Mouse (Mus musculus): Measurements from ENCODE around the gene Pdzd2.

The Pdzd2 gene

DNA sequence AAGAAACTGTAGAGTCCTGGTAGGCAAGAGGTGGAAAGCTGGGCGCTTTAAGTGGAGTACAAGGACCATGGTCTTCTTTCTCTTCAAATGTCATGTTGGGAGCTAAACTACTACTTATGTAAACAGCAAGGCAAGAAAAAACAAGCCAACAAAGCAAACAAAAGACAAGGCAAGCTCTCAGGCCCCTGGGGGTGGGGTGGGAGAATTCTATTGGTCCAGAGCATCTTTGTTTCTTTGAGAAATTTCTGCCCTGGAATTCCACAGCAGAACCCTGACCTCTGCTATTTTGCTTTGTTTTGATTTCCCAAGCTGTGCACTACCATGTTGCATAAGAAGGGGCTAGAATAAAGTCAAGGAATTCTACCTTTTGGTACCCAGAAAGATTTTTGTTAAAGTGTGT lies 307.4 kb downstream of the Pdzd2 start:
- no peak for DNase-seq (ENCODE audit: low spot score in 2 of 2)

DNA sequence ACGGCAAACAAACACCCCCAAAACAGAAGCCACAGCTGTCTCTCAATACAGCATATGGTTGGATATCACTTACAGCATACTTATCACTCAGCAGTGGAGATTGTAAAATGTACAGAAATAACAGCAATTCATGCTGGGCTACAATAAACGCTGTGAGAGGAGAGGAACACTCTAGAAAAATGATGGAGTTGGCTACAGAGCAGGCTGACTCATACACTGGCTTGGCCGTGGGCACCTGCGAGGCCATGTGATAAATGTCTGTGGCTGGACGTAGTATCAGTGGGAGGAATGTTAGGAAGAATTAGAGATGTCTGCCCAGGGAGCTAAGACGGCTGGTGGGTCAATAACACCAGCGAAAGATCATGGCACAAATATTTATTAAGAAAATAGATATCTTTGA lies 308.0 kb downstream of the Pdzd2 start:
- DNase-seq (ENCODE audit: low spot score in 2 of 2), result no peak

DNA sequence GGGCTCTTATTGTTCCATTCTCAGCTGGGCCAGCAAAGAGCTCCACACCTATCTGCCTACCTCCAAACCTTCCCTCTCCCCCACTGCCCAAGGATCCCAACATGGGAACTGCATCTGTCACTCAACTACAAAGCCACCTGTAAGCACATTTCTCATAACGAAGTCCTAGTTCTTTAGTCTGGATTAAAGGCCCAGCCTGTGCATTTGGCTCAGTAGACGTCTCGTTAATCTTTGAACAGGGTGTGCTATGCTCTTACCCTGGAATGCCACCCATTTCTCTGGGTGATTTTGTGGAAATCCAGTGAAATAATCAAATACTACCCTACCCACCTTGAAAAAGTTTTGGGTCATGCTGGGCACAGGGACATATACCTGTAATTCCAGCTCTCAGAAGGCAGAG lies 308.5 kb downstream of the Pdzd2 start:
- no peak for DNase-seq (ENCODE audit: low spot score in 2 of 2)

DNA sequence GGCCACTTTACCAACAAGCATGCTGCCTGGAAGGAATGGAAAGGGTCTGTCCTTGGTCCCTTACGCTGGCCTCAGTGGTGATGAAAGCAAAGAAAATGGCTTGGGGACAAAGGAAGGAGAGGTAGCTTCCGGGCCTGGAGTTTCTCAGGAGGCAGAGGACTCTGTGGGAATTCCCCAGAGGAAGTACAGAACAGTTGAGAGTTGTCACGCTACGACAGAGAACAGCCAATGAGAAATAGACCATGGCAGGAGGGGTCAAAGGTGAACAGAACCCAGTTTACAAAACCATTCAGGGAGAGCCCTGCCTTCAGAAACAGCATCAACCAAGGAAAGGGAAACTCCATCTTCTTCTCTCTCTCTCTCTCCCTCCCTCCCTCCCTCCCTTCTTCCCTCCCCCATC lies 309.1 kb downstream of the Pdzd2 start:
- no peak for DNase-seq (ENCODE audit: low spot score in 2 of 2)

DNA sequence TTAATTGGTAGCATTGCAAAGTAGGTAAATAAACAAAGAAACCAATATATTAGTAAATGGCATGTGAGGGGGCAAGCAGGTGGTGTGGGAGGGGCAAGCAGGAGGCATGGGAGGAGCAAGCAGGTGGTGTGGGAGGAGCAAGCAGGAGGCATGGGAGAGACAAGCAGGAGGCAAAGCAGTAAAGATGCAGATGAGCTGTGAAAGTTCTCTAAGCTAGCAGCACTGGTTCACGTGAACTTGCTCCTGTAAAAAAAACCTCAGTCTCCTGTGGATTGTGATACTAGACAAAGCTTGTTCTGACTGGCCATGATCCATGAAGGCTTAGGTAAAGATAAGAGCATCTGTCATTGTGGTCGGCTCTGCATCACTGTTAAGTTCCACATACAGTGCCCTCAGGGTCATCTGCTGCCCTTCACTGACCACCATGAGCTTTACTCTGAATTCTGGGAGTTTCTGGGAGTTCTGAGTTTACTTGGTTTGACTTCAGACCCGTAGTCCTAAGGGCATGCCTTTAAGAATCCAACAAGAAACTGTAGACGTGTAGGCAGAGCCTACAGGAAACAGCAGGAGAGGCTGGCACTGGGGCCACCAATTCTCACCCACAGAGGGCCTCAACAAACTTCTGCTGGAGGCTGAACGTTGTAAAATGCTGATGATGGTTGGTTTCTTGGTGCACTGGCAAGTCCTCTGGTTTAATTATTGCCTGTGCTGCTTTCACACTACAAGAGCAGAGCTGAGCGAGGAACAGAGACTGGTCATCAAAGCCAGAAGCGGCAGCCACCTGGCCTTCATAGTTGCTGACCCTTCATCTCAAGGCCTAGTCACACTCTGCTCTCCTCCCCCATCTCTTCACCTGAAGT lies 309.9 kb downstream of the Pdzd2 start:
- no peak for DNase-seq (ENCODE audit: low spot score in 2 of 2)

DNA sequence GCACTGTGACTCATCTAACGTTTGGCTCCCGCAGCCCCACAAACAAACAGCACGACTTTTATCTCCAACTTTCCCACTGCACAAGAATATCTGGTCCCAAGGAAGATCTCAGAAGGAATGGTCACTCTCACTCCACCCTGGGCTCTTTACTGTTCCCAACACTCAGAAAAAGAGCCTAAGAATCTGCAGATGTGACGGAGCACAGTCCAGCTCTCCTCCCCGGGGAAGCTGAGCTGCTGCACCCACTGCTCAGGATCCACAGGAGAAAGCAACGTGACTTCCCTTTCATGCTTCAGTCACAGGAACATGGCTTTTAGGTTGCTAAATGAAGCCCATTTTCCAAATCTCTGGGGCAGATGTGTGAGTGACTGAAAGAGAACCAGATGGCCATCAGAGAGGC lies 311.9 kb downstream of the Pdzd2 start:
- no peak for DNase-seq (ENCODE audit: low spot score in 2 of 2)

DNA sequence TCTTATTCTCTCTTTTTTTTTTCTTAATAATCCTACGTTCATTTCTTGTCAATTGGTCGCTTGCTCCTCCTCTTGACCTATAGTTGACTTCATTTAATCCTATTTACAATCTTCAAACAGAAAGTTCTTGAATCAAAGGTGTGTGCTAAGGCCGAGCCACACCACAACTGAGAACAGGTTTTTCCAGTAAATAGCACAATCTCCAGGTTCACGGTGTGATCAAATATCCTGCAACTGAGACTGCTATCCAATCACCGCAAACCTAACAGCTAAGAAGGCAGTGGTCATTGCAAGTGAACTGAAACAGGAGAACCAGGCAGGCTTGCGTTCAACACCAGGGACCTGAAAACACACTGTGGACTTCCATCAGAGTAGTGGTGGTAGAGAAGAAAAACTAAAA lies 313.4 kb downstream of the Pdzd2 start:
- DNase-seq (ENCODE audit: low spot score in 2 of 2), result no peak

DNA sequence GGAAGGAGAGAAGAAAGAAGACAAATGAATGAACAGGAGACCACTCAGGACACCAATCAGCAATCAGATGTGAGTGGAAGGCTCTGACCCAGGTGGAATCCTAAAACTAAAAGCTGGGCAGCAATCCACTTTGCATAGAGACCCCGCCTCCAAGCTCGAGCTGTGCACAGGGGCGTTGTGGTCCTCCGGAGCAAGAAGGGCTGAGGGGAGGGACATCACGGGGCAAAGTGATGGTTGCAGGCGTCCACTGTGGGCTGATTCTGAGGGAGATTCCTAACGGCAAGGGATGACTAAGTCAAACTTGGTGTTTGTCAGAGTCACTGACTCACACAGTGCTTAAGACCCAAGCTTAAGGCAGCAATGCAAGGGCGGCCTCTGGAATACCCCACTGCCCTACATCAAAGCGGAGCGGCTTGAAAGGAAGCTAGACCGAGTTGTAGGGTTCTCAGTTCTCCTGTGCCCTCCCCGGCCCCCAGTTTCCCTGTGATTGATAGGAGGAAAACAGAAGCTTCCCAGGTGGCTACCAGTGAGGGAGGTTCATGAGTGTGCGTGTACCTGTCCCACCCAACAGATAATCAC lies 314.6 kb downstream of the Pdzd2 start:
- DNase-seq (ENCODE audit: low spot score in 2 of 2), result no peak

DNA sequence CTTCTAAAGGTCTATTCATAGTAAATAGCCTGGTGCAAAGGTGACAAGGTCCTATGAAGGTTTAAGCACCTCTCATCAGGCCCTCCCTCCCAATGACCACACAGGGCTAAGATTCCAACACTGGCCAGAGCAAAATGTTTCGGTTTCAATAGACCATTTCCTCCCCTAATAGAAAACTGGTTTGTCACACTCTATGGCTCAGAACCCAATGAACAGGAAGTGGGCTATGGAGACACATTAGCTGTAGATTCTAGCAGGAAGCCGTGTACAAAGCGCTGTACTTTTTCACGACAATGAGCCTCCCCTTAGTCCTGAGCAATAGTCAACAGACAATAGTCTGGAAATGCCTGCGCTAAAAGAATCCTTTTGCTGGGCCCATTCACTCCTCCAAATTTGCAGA lies 315.5 kb downstream of the Pdzd2 start:
- no peak for DNase-seq (ENCODE audit: low spot score in 2 of 2)

DNA sequence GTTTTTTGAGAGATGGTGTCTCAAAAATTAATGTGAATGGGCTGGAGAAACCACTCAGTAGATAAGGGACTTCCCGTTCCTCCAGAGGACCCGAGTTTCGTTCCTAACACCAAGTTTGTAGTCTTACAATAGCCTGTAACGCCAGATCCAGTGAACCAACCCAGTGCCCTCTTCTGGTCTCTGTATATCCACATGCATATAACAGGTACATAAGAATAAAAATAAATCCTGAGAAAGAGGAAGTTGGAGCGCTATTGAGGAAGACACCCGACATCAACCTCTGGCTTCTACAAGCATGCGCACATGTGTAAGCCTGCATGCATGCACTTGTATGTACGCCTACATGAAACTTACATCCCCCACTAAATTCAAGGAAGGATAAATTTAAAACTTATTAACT lies 318.8 kb downstream of the Pdzd2 start:
- no peak for DNase-seq (ENCODE audit: low spot score in 2 of 2)

DNA sequence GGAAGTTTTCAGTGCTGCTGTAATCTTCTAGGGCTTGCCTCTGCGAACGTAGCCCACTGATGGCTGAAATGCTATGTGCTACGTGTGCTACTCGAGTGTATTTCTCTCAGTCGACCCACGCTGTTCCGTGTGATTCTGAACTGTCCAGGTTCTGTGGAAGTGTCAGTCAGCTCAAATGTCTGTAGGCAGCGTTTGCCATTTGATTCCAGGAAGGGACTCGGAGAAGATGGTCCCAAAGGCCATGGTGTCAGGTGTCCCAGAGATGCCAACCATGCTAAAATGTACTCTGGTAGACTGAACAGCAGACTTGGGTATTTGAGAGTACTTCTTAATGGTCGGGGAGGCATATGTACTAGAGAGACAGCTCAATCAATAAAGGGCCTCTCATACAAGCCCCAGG lies 319.3 kb downstream of the Pdzd2 start:
- no peak for DNase-seq (ENCODE audit: low spot score in 2 of 2)

DNA sequence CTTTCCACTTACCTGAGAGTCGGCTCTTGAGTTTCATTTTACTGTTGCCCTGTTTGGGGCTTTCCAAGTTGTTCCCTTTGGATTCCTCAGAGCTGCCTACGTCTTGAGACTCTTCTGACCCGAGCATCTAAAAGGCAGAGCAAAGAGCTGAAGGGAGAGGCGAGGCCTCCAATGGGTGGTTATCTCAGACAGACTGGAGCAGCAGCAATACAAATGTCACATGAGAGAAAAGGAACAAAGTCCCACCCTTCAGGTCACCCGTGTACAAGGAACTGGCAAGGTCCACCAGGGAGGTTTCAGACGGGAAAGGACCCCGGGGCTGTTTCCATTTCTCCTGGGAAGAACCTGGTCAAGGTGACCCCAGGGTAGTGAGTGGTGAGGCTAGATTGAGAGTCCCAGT lies 320.3 kb downstream of the Pdzd2 start:
- no peak for DNase-seq (ENCODE audit: low spot score in 2 of 2)

DNA sequence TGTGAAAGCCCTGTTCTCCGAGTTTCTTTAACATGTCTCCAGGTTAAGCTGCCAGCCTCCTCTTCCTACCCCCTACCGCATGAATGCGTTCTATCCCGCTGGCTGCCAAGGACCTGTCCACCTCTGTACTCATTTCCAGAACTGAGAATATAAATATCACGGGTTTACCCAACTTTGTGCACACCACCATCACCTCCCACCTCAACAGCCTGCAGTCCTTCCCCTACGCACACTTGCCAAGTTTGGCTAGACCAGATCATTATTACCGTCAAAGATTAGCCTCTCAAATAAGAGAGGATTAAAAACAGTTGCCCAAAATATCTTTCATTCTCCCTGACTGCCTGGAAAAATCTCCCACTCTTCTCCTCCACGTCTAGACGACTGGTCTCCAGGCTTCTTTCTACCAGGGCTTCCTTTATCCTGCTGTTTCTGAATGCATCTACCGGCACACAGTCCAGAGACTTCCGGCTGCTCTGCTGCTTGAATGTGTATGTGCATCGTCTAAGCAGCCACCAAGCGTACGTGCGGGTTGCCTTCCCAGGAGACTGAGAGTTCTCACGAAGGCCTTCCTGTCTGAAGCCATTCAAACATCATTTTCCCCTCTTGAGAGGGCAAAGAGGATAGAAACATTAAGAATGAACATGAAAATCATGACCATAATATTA lies 324.1 kb downstream of the Pdzd2 start:
- no peak for DNase-seq (ENCODE audit: low spot score in 2 of 2)

DNA sequence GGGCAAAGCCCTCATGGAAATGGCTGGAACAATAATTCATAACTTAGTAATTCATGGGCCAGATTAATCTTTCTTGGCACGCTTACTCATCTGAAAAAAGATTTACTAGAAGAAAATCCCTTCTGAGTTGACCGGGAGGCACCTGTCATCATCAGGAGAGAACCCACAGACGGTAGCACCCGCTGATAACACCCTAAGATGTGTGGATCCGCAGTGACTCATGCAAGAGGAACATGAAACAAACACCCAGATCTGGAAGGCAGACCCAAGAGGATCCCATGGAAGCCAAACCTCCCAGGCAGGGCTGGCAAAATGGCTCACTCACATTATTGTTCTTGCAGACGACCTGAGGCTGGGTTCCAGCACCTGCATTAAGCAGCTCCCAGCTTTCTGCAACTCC lies 325.0 kb downstream of the Pdzd2 start:
- no peak for DNase-seq (ENCODE audit: low spot score in 2 of 2)

DNA sequence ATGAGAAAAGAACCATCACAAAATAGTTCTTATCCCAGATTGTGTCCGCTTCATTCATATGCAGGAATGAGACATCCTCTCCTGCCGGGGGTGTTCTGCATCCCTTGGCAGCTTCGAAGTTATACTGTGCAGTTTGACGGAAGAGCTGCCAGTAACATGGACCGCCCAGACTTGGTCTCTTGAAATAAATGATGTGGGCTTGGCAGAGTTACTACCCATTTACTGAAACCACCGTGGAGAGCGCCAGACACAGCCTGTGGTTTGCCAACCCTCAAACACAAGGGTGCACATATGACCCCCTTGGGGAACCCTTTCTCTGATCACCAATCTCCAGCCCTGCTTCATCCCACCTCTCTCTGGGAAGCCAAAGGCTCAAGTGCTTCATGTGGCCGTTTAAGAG lies 331.5 kb downstream of the Pdzd2 start:
- no peak for DNase-seq (ENCODE audit: low spot score in 2 of 2)

DNA sequence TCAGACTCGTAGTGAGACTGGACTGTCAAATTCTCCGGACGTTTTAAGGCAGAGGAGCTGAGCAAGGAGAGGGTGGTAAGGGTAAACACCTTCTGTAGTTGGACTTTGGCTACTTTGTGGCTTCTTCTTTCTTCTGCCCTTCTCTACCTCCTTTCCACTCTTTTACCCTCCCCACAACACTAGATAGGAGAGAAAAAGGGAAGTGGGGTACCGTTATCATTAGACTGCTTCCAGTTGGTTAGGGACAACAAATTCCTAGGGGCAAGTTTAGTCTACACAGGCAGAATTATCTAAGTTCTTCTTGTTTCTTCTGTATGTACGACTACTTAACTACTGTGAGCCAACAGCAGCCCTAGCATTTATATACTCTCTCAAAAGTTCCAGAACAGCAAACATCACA lies 334.1 kb downstream of the Pdzd2 start:
- no peak for DNase-seq (ENCODE audit: low spot score in 2 of 2)

DNA sequence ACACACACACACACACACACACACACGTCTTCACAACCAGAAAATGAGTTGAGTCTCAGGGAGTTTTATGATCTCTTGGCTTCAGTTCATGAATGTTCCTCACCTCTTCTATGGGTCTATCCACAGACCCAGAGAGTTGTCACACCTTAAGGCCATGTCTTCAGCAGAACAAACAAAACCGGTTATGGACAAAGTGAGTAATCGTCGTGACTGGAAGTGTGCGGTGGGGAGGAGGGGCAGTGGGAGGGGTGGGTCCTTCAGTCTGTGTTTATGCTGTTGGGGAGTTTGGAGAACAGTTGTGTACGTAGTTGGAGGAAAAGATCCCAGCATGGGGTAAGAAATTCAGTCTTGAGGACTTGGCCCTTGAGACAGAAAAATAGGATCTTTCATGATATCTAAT lies 342.7 kb downstream of the Pdzd2 start:
- DNase-seq (ENCODE audit: low spot score in 2 of 2), result no peak

DNA sequence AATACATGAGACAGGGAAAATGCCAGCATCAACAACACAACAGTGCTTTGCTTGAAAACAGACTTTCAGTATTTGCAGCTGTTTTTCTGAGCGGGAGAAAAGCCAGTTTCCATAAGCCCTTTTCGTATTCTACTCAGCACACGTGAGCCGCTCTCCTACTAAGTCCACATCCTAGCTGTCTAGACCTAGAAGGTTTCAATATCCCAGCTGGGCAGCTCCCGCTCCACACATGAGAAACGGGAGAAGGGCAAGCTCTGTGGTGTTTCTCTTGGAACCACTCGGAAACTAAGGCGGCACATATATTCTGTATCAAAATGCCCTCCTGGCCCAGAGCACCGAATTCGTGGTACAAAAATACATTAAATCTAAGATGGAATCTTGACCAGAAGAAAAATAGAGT lies 345.0 kb downstream of the Pdzd2 start:
- no peak for DNase-seq (ENCODE audit: low spot score in 2 of 2)

DNA sequence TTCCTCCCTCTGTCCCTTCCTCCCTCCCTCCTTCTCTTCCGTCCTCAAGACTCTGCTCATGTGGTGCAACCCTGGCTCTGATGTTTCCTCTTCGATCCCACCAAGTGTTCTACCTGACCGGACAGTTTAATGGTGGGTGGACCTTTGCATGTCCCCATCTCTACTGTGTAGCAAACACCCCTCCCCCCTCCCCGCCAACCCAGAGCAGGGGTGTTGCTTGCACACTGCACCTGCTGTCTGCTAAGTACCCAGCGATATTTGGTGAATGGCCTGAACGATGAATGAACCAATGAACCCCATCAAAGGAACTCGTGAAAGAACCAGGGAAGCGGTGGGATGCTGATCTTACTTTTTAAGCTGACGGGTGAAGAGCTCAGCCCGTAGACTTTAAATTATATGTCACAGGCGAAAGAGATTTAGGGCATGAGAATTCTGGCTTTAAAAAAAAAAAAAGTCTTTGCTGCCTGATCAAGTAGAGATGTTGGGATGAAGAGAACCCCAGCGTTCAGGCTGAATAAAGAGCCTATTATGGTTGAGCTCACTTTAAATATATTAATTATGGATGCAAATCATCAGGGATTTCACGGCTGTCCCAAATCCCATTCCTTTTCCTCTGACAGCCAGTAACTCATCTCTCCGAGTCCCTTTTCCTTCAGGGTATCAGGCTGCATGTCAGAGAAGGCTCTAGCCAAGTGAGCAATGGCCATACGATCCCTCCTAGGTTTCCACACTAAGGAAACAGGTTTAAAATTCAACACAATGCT lies 350.8 kb downstream of the Pdzd2 start:
- DNase-seq (ENCODE audit: low spot score in 2 of 2), result no peak

DNA sequence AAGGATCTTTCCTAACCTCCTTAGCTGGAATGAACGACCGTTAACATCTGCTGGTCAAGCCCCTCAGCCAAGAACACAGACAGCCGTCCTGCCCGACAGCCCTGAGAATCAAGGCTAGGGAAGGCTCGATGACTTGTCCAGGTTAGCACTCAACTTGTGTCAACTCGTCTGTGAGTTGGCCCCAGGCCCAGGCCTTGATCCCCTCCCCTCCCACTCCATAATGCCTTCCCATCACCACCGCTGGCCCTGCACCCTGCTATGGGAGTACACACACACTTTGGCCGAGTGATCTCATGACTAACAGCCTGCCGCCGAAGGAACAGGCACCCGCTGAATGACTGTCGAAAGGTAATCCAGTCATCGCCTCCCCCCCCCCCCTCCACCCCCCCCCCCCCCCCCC lies 355.0 kb downstream of the Pdzd2 start:
- no peak for DNase-seq (ENCODE audit: low spot score in 2 of 2)

DNA sequence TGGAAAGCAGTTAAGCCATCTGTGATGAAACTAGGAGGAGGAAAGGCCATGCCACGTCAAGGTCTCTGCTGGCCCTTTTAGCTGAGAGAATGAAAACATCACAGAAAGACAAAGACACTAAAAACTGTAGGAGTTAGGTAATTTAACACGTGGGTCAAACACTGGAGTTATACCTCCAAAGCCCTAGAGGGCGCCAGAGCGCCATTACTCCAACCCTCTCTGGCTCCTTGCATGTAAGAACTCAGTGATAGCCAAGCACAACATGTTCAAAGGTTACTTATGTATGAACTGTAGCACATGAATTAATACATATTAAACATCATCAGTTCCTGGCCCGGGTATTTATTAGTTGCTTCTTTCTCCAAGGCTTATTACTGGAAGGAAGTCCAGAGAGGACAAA lies 359.2 kb downstream of the Pdzd2 start:
- no peak for DNase-seq (ENCODE audit: low spot score in 2 of 2)

DNA sequence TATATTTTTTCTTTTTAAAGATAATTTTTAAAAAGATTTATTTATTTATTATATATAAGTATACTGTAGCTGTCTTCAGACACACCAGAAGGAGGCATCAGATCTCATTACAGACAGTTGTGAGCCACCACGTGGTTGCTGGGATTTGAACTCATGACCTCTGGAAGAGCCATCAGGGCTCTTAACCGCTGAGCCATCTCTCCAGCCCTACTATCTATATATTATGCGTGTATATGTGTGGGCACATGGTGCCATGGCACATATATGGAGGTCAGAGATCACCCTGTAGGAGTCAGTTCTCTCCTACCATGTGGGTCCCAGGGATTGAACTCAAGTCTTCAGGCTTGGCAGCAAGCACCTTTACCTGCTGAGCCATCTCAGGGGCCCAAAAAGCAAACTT lies 359.7 kb downstream of the Pdzd2 start:
- DNase-seq (ENCODE audit: low spot score in 2 of 2), result no peak
